In genomic region chr4:41759656-41760287, GRCm38 (mm10) we compare ENCODE assay signal across 8 mouse cellular contexts. TPM values are rescaled to one million over a fixed set of nuclear protein-coding genes. Genes with fewer than 3 reads are reported as not detected.
DNase-seq lines count a peak whose midpoint lies in the region; ATAC-seq and TF ChIP-seq lines count a peak whose summit lies in the region.

No protein-coding gene starts in this region.

- peaks cover 6% of the 10 kb centered on the region for H3K4me1 ChIP-seq in heart, adult 2 months (ENCODE audit: control insufficient read depth, insufficient read depth, low read length)
- H3K4me1 ChIP-seq in hindbrain, embryonic 13.5 days (replicated peaks) = peaks cover 44% of the 10 kb centered on the region
- H3K4me1 ChIP-seq in liver, postnatal 0 days (ENCODE audit: insufficient read depth) = peaks cover 39% of the 10 kb centered on the region

- WGBS in heart, adult 2 months = 20% methylated on average over 6 of the region's 6 CpGs
- 43% methylated on average over 6 of the region's 6 CpGs for WGBS in hindbrain, embryonic 13.5 days
- 38% methylated on average over 6 of the region's 6 CpGs for WGBS in liver, postnatal 0 days (ENCODE audit: insufficient replicate concordance)

- H3K4me3 ChIP-seq in heart, adult 2 months = peak overlapping the region; percentile 54
- peak overlapping the region; percentile 40 for H3K4me3 ChIP-seq in hindbrain, embryonic 13.5 days
- no peak overlapping the region for H3K4me3 ChIP-seq in liver, postnatal 0 days (ENCODE audit: low read depth, low read length)

- ATAC-seq in hindbrain, embryonic 13.5 days (ENCODE audit: low FRiP score) = no peak
- ATAC-seq in liver, postnatal 0 days = no peak

- no peaks in the 10 kb centered on the region for H3K79me2 ChIP-seq in heart, adult 2 months (replicated peaks; ENCODE audit: control insufficient read depth, insufficient read depth, low read length)

- H3K9me3 ChIP-seq in hindbrain, embryonic 13.5 days = no peaks in the 10 kb centered on the region
- H3K9me3 ChIP-seq in liver, postnatal 0 days (ENCODE audit: low read length) = no peaks in the 10 kb centered on the region

- no peak for TF ChIP-seq EP300 in heart, adult 2 months (IDR thresholded peaks at IDR 0.05; ENCODE audit: insufficient read depth, low read depth, low read length)
- TF ChIP-seq EP300 in liver, postnatal 0 days (IDR thresholded peaks at IDR 0.05; ENCODE audit: low read depth) = no peak

- no peaks in the 10 kb centered on the region for H3K27me3 ChIP-seq in heart, adult 2 months (ENCODE audit: control insufficient read depth, insufficient read depth, low read length)
- no peaks in the 10 kb centered on the region for H3K27me3 ChIP-seq in hindbrain, embryonic 13.5 days
- H3K27me3 ChIP-seq in liver, postnatal 0 days (ENCODE audit: insufficient read depth, low read length) = no peaks in the 10 kb centered on the region

- H3K9ac ChIP-seq in heart, adult 2 months (ENCODE audit: low read depth, low read length) = peak overlapping the region; percentile 65
- peak overlapping the region; percentile 74 for H3K9ac ChIP-seq in hindbrain, embryonic 13.5 days
- peak overlapping the region; percentile 39; the same call in 1 of the 2 replicates for H3K9ac ChIP-seq in liver, postnatal 0 days (replicated peaks)

- no peak for TF ChIP-seq POLR2A in heart, adult 2 months (IDR thresholded peaks at IDR 0.05; ENCODE audit: insufficient read depth, low read depth, low read length)

- TF ChIP-seq CTCF in heart, adult 2 months (IDR thresholded peaks at IDR 0.05) = no peak
- TF ChIP-seq CTCF in liver, postnatal 0 days (IDR thresholded peaks at IDR 0.05; ENCODE audit: low read depth) = no peak

- H3K4me2 ChIP-seq in hindbrain, embryonic 13.5 days = peak overlapping the region; percentile 61
- H3K4me2 ChIP-seq in liver, postnatal 0 days (ENCODE audit: low read depth, low read length) = peak overlapping the region; percentile 70

- H3K27ac ChIP-seq in heart, adult 2 months = peak overlapping the region; percentile 94
- 0 out of 2 replicates have a peak overlapping the region, but pooled peaks have one; percentile 56 for H3K27ac ChIP-seq in hindbrain, embryonic 13.5 days
- peak overlapping the region; percentile 98 for H3K27ac ChIP-seq in liver, postnatal 0 days (ENCODE audit: low read depth)

- no peak for DNase-seq in heart, adult 2 months
- DNase-seq in heart, postnatal 36 days = no peak
- DNase-seq in adipocyte (ENCODE audit: low spot score) = peak; percentile 7
- no peak for DNase-seq in liver, postnatal 0 days
- DNase-seq in right cerebral cortex, postnatal 4 days = no peak
- DNase-seq in gastrocnemius, adult 18-20 months (ENCODE audit: low spot score) = no peak
- no peak for DNase-seq in cerebellum, adult 8-10 months

- intact Hi-C loops in heart, adult 2 months (cut with DNase I) = loop anchor here (2.0 kb wide), 1 partner anchor 15 kb away; the partner anchor contains the start of gene Ccl27a
- intact Hi-C loops in heart, postnatal 36 days (cut with DNase I) = no loop called here

- H3K36me3 ChIP-seq in heart, adult 2 months (ENCODE audit: control insufficient read depth, insufficient read depth, low read length) = no peaks in the 10 kb centered on the region; the same call in 1 of the 2 replicates
- peaks cover 7% of the 10 kb centered on the region for H3K36me3 ChIP-seq in hindbrain, embryonic 13.5 days
- peaks cover 12% of the 10 kb centered on the region for H3K36me3 ChIP-seq in liver, postnatal 0 days (replicated peaks; ENCODE audit: insufficient read depth, low read length)

RNA-seq across cellular contexts. Expression of gene Sigmar1, which starts 3.8 kb away (rescaled TPM):
- total RNA-seq in heart, adult 2 months (2021) = 10 to 100 TPM; 19.6 to 20.7 TPM
- 33.2 and 47.7 TPM in 2 replicates for polyA plus RNA-seq in heart, adult 2 months (2012; rRNA removed)
- total RNA-seq in heart, postnatal 36 days (2021) = 10 to 100 TPM; 19.7 to 23.5 TPM
- polyA plus RNA-seq in hindbrain, embryonic 13.5 days (2015; fragmentation: Nextera tagmentation; extraction: Ambion mirVana) = 58.9 and 62.0 TPM in 2 replicates
- 73.2 and 77.7 TPM in 2 replicates for polyA plus RNA-seq in liver, postnatal 0 days (2015; fragmentation: Nextera tagmentation; extraction: Ambion mirVana)
- 1 to 10 TPM; 8.4 to 9.4 TPM for total RNA-seq in gastrocnemius, adult 18-20 months (2021)

RNA-seq across cellular contexts. Expression of gene Galt, which starts 4.7 kb away (rescaled TPM):
- 10 to 100 TPM; 42.5 to 52.7 TPM for total RNA-seq in heart, adult 2 months (2021)
- polyA plus RNA-seq in heart, adult 2 months (2012; rRNA removed) = 136 and 137 TPM in 2 replicates
- total RNA-seq in heart, postnatal 36 days (2021) = 10 to 100 TPM; 58.5 to 59.4 TPM
- 36.6 and 42.8 TPM in 2 replicates for polyA plus RNA-seq in hindbrain, embryonic 13.5 days (2015; fragmentation: Nextera tagmentation; extraction: Ambion mirVana)
- 40.9 and 46.2 TPM in 2 replicates for polyA plus RNA-seq in liver, postnatal 0 days (2015; fragmentation: Nextera tagmentation; extraction: Ambion mirVana)
- 10 to 100 TPM; 30.0 to 32.8 TPM for total RNA-seq in gastrocnemius, adult 18-20 months (2021)

RNA-seq across cellular contexts. Expression of gene Ccl27a, which starts 14.3 kb away (rescaled TPM):
- total RNA-seq in heart, adult 2 months (2021) = 10 to 100 TPM; 17.7 to 20.2 TPM
- polyA plus RNA-seq in heart, adult 2 months (2012; rRNA removed) = 23.0 and 23.6 TPM in 2 replicates
- 10 to 100 TPM; 19.1 to 19.4 TPM for total RNA-seq in heart, postnatal 36 days (2021)
- polyA plus RNA-seq in hindbrain, embryonic 13.5 days (2015; fragmentation: Nextera tagmentation; extraction: Ambion mirVana) = 256 and 261 TPM in 2 replicates
- 10.1 and 11.7 TPM in 2 replicates for polyA plus RNA-seq in liver, postnatal 0 days (2015; fragmentation: Nextera tagmentation; extraction: Ambion mirVana)
- total RNA-seq in gastrocnemius, adult 18-20 months (2021) = 10 to 100 TPM; 18.1 to 19.1 TPM

RNA-seq across cellular contexts. Expression of gene Arid3c, which starts 28.8 kb away (rescaled TPM):
- total RNA-seq in heart, adult 2 months (2021) = not detected
- polyA plus RNA-seq in heart, adult 2 months (2012; rRNA removed) = not detected in 2 replicates
- total RNA-seq in heart, postnatal 36 days (2021) = not detected
- 1.1 and 2.2 TPM in 2 replicates for polyA plus RNA-seq in hindbrain, embryonic 13.5 days (2015; fragmentation: Nextera tagmentation; extraction: Ambion mirVana)
- not detected in 2 replicates for polyA plus RNA-seq in liver, postnatal 0 days (2015; fragmentation: Nextera tagmentation; extraction: Ambion mirVana)
- total RNA-seq in gastrocnemius, adult 18-20 months (2021) = not detected

RNA-seq across cellular contexts. Expression of gene Dctn3, which starts 36.8 kb away (rescaled TPM):
- 10 to 100 TPM; 68.4 to 75.7 TPM for total RNA-seq in heart, adult 2 months (2021)
- 49.1 and 54.3 TPM in 2 replicates for polyA plus RNA-seq in heart, adult 2 months (2012; rRNA removed)
- 10 to 100 TPM; 70.7 to 77.7 TPM for total RNA-seq in heart, postnatal 36 days (2021)
- polyA plus RNA-seq in hindbrain, embryonic 13.5 days (2015; fragmentation: Nextera tagmentation; extraction: Ambion mirVana) = 301 and 303 TPM in 2 replicates
- 64.0 and 65.2 TPM in 2 replicates for polyA plus RNA-seq in liver, postnatal 0 days (2015; fragmentation: Nextera tagmentation; extraction: Ambion mirVana)
- total RNA-seq in gastrocnemius, adult 18-20 months (2021) = 10 to 100 TPM; 42.5 to 45.3 TPM
